Mouse (Mus musculus) cortical plate, adult 2 months (tissue): Measurements from ENCODE around the gene Gm21988. TPM values are rescaled to one million over a fixed set of nuclear protein-coding genes. Genes with fewer than 3 reads are reported as not detected.
A peak's percentile ranks its signal among the peaks of the same experiment; 100 is the strongest.

Source experiments
- H3K27ac ChIP-seq: fragments of 200-500 bp; 2 replicates; pipeline ENCODE4 v1.5.1; 2012; ENCODE audit warnings: low read length, control low read depth, inconsistent platforms; ENCODE audit not compliant: insufficient read depth
- H3K4me1 ChIP-seq: fragments of 200-500 bp; 2 replicates; pipeline ENCODE4 v1.6.1; 2011; ENCODE audit warnings: low read length; ENCODE audit not compliant: control insufficient read depth, insufficient read depth
- H3K4me3 ChIP-seq: fragments of 200-500 bp; 2 replicates; pipeline ENCODE4 v1.5.1; 2011; ENCODE audit warnings: mild to moderate bottlenecking, low read length, control low read depth; ENCODE audit not compliant: insufficient read depth
- CTCF ChIP-seq: fragments of 200-500 bp; IDR thresholded peaks from 2 replicates; pipeline ENCODE4 v1.5.1; 2011; ENCODE audit warnings: mild to moderate bottlenecking, control low read depth, low read length; ENCODE audit not compliant: insufficient read depth; ENCODE audit errors: extremely low read depth
- POLR2A ChIP-seq: fragments of 200-500 bp; IDR thresholded peaks from 2 replicates; pipeline ENCODE4 v1.6.1; 2011; ENCODE audit warnings: mild to moderate bottlenecking, low read length, control low read depth; ENCODE audit not compliant: insufficient read depth; ENCODE audit errors: extremely low read depth
- polyA plus RNA-seq: library from polyadenylated mRNA; depleted of rRNA; stranded (reverse); fragments of >200 nt; gene quantifications from 2 replicates; pipeline ENCODE4 v1.2.3, GENCODE M21; 2012

Gene Gm21988
- polyA plus RNA-seq, 1 experiment = 10.0 TPM

DNA sequence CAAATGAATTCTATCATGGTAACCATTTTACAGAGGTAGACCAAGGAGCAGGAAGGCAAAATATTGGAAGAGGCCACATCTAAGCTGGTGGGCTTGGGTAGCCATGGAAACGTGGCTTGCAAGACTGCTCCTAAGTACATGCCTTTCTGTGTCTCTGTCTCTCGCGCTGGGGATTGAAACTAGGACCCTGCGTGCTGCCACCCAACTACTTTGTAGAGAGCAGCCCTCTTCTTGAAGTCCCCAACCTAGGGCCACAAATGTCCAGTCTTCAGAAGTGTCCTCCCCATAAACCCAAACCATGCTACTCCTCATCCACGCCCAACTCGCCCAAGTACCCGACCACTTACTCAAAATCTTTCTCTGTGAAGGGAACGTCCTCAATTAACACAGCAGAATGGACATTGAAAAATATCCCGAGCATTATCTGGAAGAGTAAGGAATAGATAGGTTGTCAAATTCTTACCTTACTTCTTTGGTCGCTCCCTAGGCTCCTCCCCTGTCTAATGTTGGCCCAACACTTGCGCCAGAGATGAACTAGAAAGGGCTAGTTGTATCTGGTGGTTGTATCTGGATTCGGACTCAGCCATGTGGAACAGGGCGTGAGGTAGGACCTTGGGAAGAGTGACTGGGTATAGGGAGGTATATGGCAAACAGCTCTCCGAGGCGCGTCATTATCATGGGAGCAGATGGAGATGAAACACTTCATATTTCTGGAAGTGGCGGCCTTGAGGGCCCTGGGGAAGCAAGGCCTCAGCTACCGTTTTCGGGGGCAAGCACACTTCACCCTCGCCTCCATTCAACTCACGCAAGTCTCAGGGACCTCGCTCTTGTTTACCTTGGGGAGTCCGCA is 814 bp downstream of the Gm21988 start:
- no peak for TF ChIP-seq POLR2A
- no peak for TF ChIP-seq CTCF
- H3K4me1 ChIP-seq = 0 out of 2 replicates have a peak, but pooled peaks cover 3% of the 10 kb centered on the region
- peak overlapping the region; percentile 84 for H3K4me3 ChIP-seq
- peak overlapping the region; percentile 87 for H3K27ac ChIP-seq

DNA sequence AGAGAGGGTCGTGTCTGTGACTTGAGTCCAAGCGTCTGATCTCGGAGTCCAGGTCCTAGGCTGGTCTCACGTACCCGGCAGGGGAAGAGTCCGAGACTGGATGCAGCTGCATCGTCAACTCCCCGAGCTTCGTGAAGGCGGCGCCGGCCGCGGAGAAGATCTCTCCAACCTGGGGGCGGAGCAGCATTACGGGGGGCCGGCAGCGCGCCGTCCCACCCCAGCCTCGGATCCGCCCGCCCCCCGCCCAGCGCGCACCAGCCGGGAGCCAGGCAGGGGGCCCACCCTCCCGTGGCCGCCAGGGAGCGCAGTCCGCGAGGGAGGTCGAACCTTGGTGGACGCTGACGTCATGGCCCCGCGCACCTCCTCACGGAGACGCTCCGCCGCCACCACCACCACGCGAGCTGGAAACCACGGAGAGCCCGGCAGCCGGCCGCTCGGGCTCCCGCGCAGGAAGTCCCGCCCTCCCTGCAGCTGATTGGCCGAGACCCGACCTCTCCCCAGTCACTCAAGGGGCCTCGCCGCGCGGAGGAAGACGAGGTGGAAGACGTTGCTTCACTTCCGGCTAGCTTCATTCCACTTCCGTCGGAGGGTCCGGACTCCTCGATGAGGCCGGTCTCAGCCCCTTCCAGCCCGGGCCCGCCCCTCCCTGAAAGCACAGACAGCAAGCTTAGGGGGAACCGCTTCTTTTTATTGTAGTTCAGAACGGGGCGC is 2.0 kb downstream of the Gm21988 start, which contains the start of gene 0610010K14Rik:
Gene 0610010K14Rik, minus strand, starts transcription at position 458 of the 711 bp plus-strand sequence.
- 0 out of 2 replicates have a peak, but pooled peaks cover 3% of the 10 kb centered on the region for H3K4me1 ChIP-seq
- TF ChIP-seq POLR2A (peak; percentile 95), CTCF (peak; percentile 36; the same call in 1 of the 2 replicates)
- H3K4me3 ChIP-seq = peak within 1 kb of the TSS; percentile 84
- peak within 1 kb of the TSS; percentile 87 for H3K27ac ChIP-seq

DNA sequence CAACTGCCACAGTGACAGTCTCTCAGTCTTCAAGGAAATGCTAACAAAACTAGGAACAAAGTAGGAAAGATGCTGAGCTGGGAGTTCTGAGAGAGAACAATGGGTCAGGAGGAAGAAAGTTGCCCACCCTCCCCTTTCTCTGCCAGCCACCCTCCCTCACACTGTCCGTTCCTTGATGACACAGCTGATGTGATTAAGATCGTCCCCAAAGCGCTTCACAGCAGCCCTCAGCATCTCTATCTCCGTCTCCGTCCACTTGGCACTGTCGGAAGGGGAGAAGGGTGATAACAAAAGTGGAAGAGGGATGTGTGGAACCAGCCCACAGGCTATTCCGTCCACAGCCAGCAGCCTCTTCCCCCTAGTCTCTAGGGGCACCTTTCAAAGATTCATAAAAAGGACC is 2.9 kb downstream of the Gm21988 start:
- Histone ChIP-seq H3K27ac (no peak overlapping the region), H3K4me3 (peak overlapping the region; percentile 84; the same call in 1 of the 2 replicates), H3K4me1 (0 out of 2 replicates have a peak, but pooled peaks cover 3% of the 10 kb centered on the region)
- no peak for TF ChIP-seq CTCF
- TF ChIP-seq POLR2A = no peak

DNA sequence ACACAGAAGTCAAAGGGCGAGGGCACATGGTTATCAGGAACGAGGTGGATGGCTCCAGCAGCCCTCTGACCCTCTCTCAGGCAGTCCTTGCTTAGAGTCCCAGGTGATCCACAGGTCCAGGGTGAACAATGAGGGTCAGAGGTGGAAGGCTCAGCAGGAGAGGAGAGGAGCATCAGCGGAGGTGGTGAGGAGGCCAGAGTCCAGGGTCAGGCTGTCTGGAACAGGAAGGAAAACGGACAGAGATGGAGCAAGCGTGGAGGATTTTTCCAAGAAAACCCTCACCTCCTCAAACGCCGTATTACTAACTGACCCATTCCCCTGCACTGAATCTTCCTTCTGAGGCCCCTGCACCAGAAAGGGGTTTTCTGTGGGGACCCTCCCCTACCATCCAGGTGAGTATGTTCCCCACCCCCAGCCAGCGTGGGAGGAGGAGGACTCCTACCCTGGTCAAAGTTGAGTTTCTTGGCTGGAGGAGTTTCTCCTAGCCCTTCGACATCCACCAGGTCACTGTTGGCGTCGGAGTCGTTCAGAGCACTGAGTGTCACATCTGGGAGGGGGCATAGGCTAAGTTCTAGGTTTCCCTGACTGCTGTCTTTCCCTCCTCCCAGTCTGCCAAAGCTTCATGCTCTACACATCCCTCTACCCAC is 4.3 kb downstream of the Gm21988 start:
- H3K27ac ChIP-seq = no peak overlapping the region
- no peak for TF ChIP-seq POLR2A
- no peak for TF ChIP-seq CTCF

DNA sequence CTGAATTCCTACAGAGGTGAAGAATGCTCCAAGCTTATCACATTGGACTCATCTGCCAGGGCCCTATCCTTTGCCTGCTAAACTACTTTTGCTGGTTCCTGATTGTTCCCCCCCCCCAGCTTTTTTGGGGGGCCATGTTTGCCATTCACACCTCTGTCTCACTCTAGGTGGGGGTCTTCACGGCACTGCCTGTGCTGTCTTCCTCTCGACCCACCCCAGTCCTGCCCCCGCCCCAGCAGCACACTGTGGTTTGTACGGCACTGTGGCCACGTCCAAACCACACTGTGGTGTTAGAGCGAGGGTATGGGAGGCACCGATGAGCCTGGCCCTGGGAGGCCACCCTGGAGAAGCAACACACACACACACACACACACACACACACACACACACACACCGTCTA is 5.1 kb downstream of the Gm21988 start:
- Histone ChIP-seq H3K27ac (0 out of 2 replicates have a peak overlapping the region, but pooled peaks have one; percentile 18), H3K4me1 (0 out of 2 replicates have a peak, but pooled peaks cover 3% of the 10 kb centered on the region), H3K4me3 (no peak overlapping the region)
- TF ChIP-seq POLR2A = no peak
- TF ChIP-seq CTCF = no peak

More for the DNA sequence above, 4.3 kb downstream of the Gm21988 start:
- H3K4me1 ChIP-seq = 0 out of 2 replicates have a peak, but pooled peaks cover 3% of the 10 kb centered on the region
- no peak overlapping the region for H3K4me3 ChIP-seq

DNA sequence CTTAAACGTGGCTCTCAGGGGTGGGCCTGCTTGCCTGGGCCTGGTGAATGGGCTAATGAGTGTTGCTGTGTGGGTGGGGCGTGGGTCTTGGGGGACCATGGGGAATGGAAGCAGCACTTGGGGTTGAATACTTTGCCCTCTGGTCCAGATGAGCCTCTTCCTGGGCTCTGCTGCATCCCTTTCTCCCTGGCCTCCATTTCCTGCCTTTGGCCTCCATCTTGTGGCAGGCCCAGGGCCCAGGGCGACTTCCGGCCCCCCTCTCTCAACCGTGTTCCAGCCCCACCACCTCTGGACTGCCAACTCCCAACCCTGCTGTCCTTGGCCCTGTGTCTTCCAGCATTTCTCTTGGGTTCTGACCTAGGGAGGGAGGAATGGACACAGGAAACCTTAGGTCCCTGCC is 5.6 kb downstream of the Gm21988 start:
- no peak for TF ChIP-seq CTCF
- no peak for TF ChIP-seq POLR2A
- H3K27ac ChIP-seq = 0 out of 2 replicates have a peak overlapping the region, but pooled peaks have one; percentile 18
- H3K4me1 ChIP-seq = 0 out of 2 replicates have a peak, but pooled peaks cover 3% of the 10 kb centered on the region
- no peak overlapping the region for H3K4me3 ChIP-seq

DNA sequence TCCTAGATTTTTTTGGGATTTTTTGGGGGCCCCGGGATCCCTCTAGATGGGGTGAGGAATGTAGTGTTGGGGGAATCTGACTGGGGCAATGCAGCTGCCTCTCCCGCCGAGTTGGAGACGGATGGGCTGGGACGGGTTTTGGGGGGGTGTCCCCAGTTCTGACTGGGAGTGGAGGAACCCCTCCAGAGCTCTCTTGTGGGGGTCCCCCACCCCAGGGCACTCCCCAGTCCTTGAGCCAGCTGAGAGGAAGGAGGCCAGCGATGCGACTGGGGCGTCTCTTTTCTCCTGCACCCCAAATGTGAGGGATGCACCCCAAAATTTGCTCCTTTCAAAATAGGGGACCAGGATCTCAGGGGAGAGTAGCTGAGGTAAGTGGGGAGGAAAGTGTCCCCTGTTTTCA is 6.6 kb downstream of the Gm21988 start:
- Histone ChIP-seq H3K4me3 (peak overlapping the region; percentile 52), H3K27ac (peak overlapping the region; percentile 59), H3K4me1 (0 out of 2 replicates have a peak, but pooled peaks cover 3% of the 10 kb centered on the region)
- TF ChIP-seq POLR2A (no peak), CTCF (no peak)

DNA sequence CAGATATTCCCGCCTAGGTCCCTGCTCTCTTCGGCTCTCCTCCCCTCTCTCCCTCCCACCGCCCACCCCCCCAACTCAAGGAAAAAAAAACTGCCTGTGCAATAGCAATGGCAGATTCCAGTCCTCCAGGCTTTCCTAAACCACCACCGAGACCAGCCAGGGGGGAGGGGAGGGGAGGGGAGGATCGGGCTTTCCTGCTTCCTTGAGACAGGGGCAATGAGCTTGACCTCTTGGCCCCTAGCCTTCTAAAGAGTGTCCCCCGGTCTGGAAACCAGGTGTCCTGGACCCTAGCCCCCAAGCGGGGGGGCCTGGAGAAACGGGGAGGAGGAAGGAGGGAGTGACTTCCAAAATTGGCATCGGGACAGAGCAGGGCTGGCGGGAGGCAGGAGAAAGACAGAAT is 7.1 kb downstream of the Gm21988 start:
- TF ChIP-seq POLR2A (no peak), CTCF (no peak)
- H3K4me3 ChIP-seq = peak overlapping the region; percentile 52
- H3K27ac ChIP-seq = peak overlapping the region; percentile 59
- H3K4me1 ChIP-seq = 0 out of 2 replicates have a peak, but pooled peaks cover 3% of the 10 kb centered on the region

DNA sequence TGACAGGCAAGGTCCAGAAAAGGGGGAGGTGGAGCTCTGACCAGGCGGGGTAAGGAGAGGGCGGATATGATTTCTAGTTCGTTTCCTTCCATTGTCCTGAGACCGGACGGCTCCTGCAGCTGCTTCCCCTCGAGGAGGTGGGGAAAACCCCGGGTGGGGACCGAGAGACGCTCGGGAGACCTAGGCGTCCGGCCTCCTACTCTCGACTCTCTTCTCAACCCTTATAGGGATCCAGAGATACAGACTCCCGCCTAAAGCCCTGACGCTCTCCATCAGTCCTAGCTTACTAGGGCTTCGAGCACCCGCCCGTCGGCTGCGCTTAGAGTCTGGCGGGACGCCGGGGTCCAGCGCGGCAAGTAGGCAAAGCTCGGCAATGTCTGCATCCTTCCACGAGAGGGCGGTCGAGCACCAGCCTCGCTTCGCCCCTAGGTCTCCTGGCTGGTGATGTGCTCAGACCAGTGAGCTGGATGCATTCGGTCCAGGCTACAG is 9.3 kb downstream of the Gm21988 start:
- Histone ChIP-seq H3K4me3 (no peak overlapping the region), H3K27ac (no peak overlapping the region), H3K4me1 (peaks cover 7% of the 10 kb centered on the region)
- peak; percentile 92 for TF ChIP-seq CTCF
- TF ChIP-seq POLR2A = no peak
